Mouse (Mus musculus): Measurements from ENCODE around the gene Cdk5rap2.

Gene Cdk5rap2

GRCm38 (mm10) chr4:70259726-70260418 lies 150.4 kb downstream of the Cdk5rap2 start:
- DNase-seq, result peak in 1 of 2 experiments; percentile 21

GRCm38 (mm10) chr4:70258826-70259225 lies 151.4 kb downstream of the Cdk5rap2 start:
- DNase-seq, result no peak

- peak; percentile 10 to 11 for DNase-seq
These were observed 152.0 kb downstream of the Cdk5rap2 start for GRCm38 (mm10) chr4:70258205-70258604.

GRCm38 (mm10) chr4:70251782-70252181 lies 158.5 kb downstream of the Cdk5rap2 start:
- DNase-seq, result no peak

GRCm38 (mm10) chr4:70245706-70246105 lies 164.5 kb downstream of the Cdk5rap2 start:
- no peak for DNase-seq

- no peak for DNase-seq
These were observed 166.6 kb downstream of the Cdk5rap2 start for GRCm38 (mm10) chr4:70243561-70244120.

GRCm38 (mm10) chr4:70239731-70240130 lies 170.5 kb downstream of the Cdk5rap2 start:
- DNase-seq, result no peak

- DNase-seq, result no peak
These were observed 171.4 kb downstream of the Cdk5rap2 start for GRCm38 (mm10) chr4:70238862-70239261.

GRCm38 (mm10) chr4:70232383-70232782 lies 177.9 kb downstream of the Cdk5rap2 start:
- no peak for DNase-seq

GRCm38 (mm10) chr4:70229874-70230273 lies 180.4 kb downstream of the Cdk5rap2 start:
- no peak for DNase-seq

- DNase-seq, result no peak
These were observed 181.9 kb downstream of the Cdk5rap2 start for GRCm38 (mm10) chr4:70228350-70228749.

- DNase-seq, result no peak
These were observed 182.6 kb downstream of the Cdk5rap2 start for GRCm38 (mm10) chr4:70227667-70228066.

- DNase-seq, result no peak
These were observed 185.7 kb downstream of the Cdk5rap2 start for GRCm38 (mm10) chr4:70224503-70224902.

GRCm38 (mm10) chr4:70221878-70222277 lies 188.4 kb downstream of the Cdk5rap2 start:
- DNase-seq, result peak; percentile 14 to 46

GRCm38 (mm10) chr4:70221370-70221769 lies 188.9 kb downstream of the Cdk5rap2 start:
- no peak for DNase-seq

GRCm38 (mm10) chr4:70220277-70221180 lies 189.7 kb downstream of the Cdk5rap2 start:
- DNase-seq, result peak; percentile 25 to 34

- DNase-seq, result no peak
These were observed 190.5 kb downstream of the Cdk5rap2 start for GRCm38 (mm10) chr4:70219776-70220175.

GRCm38 (mm10) chr4:70185971-70186370 lies 224.3 kb downstream of the Cdk5rap2 start:
- no peak for DNase-seq
